Mouse (Mus musculus) midbrain, embryonic 11.5 days (tissue): ENCODE measurements around the gene Hist2h3c1. TPM values are rescaled to one million over a fixed set of nuclear protein-coding genes. Genes with fewer than 3 reads are reported as not detected.
A peak's percentile ranks its signal among the peaks of the same experiment; 100 is the strongest.
"Not testable (repeated sequence)": the region's sequence is repeated elsewhere in the genome, so short reads cannot be mapped to it uniquely, and the experiment has no call there.

Source experiments
- ATAC-seq: fragments of 200-750 bp; cut with Nextera tagmentation; 2 replicates; pipeline ENCODE4 v1.8.0; 2017; ENCODE audit warnings: moderate TSS enrichment, moderate library complexity; ENCODE audit not compliant: low FRiP score
- DNase-seq: peaks from one replicate; pipeline ENCODE4 v3.0.0; 2015; ENCODE audit warnings: low spot score; ENCODE audit errors: missing footprints
- H3K27ac ChIP-seq: fragments of 300-500 bp; sonication (generic); 2 replicates; pipeline ENCODE4 v1.5.1; 2014; ENCODE audit warnings: low read depth, low read length
- H3K27me3 ChIP-seq: fragments of 300-500 bp; sonication (generic); 2 replicates; pipeline ENCODE4 v1.6.1; 2014; ENCODE audit warnings: mild to moderate bottlenecking, low read length, moderate library complexity, mixed read lengths; ENCODE audit not compliant: control insufficient read depth, insufficient read depth
- H3K36me3 ChIP-seq: fragments of 300-500 bp; sonication (generic); 2 replicates; pipeline ENCODE4 v1.6.1; 2014; ENCODE audit warnings: mild to moderate bottlenecking, low read length, moderate library complexity, mixed read lengths; ENCODE audit not compliant: control insufficient read depth, insufficient read depth
- H3K4me1 ChIP-seq: fragments of 300-500 bp; sonication (generic); 2 replicates; pipeline ENCODE4 v1.6.1; 2014; ENCODE audit warnings: low read length; ENCODE audit not compliant: control insufficient read depth, insufficient read depth
- H3K4me2 ChIP-seq: fragments of 300-500 bp; sonication (generic); 2 replicates; pipeline ENCODE4 v1.6.1; 2014; ENCODE audit warnings: mild to moderate bottlenecking, moderate library complexity
- H3K4me3 ChIP-seq: fragments of 300-500 bp; sonication (generic); 2 replicates; pipeline ENCODE4 v1.5.1; 2014; ENCODE audit warnings: low read depth, low read length
- H3K9ac ChIP-seq: fragments of 300-500 bp; sonication (generic); 2 replicates; pipeline ENCODE4 v1.6.1; 2014; ENCODE audit warnings: low read length
- H3K9me3 ChIP-seq: fragments of 300-500 bp; sonication (generic); 2 replicates; pipeline ENCODE4 v1.6.1; 2016; ENCODE audit warnings: low read length; ENCODE audit not compliant: control insufficient read depth
- WGBS: fragments of 180-500 bp; shearing (Covaris S2); extraction: QIAGEN DNeasy Blood & Tissue Kit; methylation state at CpG from one replicate; pipeline ENCODE4 v1.1.7; 2014; 5-methylcytosine and 5-hydroxymethylcytosine counted together
- polyA plus RNA-seq: library from polyadenylated mRNA; unstranded; fragments of >200 nt; fragmentation: Nextera tagmentation; extraction: Ambion mirVana; gene quantifications from 2 replicates; pipeline ENCODE4 v1.2.1, GENCODE M21; 2014

Hist2h3c1 gene
- 1.1 and 2.7 TPM in 2 replicates for polyA plus RNA-seq

GRCm38 (mm10) chr3:96246427-96246856, at the start of gene Hist2h3c1:
Hist2h3c1 (plus strand) TSS chr3:96246685.
- not testable (repeated sequence) for H3K9me3 ChIP-seq, H3K36me3 ChIP-seq, H3K27me3 ChIP-seq, DNase-seq
- Histone ChIP-seq H3K4me1 (peaks cover 16% of the 10 kb centered on the region), H3K4me2 (peak within 1 kb of the TSS; percentile 59), H3K9ac (peak within 1 kb of the TSS; percentile 78), H3K4me3 (peak within 1 kb of the TSS; percentile 41), H3K27ac (peak within 1 kb of the TSS; percentile 82)
- peak; percentile 93 for ATAC-seq
- WGBS, result no CpG with 5 or more reads among the region's 47 CpGs

DNA sequence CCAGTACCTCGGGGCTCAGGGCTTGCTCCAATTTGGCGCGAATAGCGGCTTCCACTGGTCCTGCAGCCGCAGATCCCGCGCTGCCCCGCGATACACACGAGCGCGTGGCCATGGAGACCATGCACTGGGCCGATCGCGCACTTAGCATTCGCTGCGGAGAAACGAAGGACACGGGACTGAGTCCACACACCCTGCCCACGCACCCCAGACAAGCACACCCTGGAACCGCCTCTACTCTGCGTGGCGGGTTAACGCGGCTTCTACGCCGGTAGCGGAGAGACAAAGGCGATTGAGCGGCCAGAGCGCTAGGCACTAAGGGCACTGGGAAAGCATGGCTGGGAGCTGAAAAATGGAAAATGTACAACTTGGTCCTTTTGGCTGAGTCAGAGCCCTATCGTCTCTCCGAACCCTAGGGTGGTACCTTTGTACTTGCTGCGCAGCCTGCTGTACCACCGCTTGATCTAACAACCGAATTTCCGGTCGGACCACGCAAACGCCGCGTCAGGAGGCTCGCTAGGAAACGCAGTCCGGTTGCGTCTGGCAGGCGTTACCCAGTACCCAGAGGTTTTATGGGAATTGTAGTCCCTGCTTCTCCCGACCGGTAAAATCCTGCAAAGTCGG, 49.2 kb upstream of the Hist2h3c1 start:
- Histone ChIP-seq H3K4me1 (peaks cover 11% of the 10 kb centered on the region), H3K27me3 (no peaks in the 10 kb centered on the region), H3K9me3 (no peaks in the 10 kb centered on the region; the same call in 1 of the 2 replicates), H3K9ac (peak overlapping the region; percentile 96), H3K36me3 (no peaks in the 10 kb centered on the region; the same call in 1 of the 2 replicates), H3K27ac (peak overlapping the region; percentile 88), H3K4me3 (peak overlapping the region; percentile 62), H3K4me2 (peak overlapping the region; percentile 96)
- WGBS, result under 1% methylated on average over 50 of the region's 50 CpGs
- ATAC-seq (peak; percentile 95), DNase-seq (peak; percentile 98)

GRCm38 (mm10) chr3:96198181-96198580, 48.3 kb upstream of the Hist2h3c1 start:
- DNase-seq (peak; percentile 89), ATAC-seq (peak; percentile 1; the same call in 1 of the 2 replicates)
- H3K4me3 ChIP-seq, result peak overlapping the region; percentile 13; the same call in 1 of the 2 replicates
- peak overlapping the region; percentile 96 for H3K4me2 ChIP-seq
- H3K27ac ChIP-seq, result no peak overlapping the region
- H3K27me3 ChIP-seq, result no peaks in the 10 kb centered on the region
- no peaks in the 10 kb centered on the region; the same call in 1 of the 2 replicates for H3K36me3 ChIP-seq
- WGBS, result 11% methylated on average over 6 of the region's 6 CpGs
- no peaks in the 10 kb centered on the region; the same call in 1 of the 2 replicates for H3K9me3 ChIP-seq
- peaks cover 11% of the 10 kb centered on the region for H3K4me1 ChIP-seq
- H3K9ac ChIP-seq, result peak overlapping the region; percentile 52

DNA sequence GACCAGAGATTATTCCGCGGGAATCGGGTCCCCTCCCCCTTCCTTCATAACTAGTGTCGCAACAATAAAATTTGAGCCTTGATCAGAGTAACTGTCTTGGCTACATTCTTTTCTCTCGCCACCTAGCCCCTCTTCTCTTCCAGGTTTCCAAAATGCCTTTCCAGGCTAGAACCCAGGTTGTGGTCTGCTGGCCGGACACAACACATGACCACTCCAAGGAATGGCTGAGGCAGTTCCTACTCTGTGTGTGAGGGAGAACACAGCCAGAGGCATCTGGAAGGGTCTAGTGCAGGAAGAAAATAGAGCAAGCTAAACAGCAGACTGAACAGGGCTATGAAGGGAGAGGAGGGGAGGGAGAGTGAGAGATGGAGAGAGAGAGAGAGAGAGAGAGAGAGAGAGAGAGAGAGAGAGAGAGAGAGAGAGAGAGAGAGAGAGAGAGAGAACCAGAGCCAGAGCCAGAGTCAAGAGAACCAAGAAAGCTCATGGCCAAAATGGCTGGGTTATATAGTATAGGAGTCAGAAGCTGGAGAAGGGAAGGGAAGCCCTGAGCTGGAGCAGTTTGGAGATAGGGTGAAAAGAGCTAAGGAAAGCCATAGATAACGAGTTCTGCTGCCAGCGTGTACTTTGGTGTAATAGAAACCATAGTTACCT, 47.8 kb upstream of the Hist2h3c1 start:
- not testable (repeated sequence) for H3K27me3 ChIP-seq, H3K27ac ChIP-seq, DNase-seq, H3K36me3 ChIP-seq, ATAC-seq, H3K4me3 ChIP-seq, H3K9me3 ChIP-seq, H3K4me2 ChIP-seq, H3K9ac ChIP-seq
- 27% methylated on average over 6 of the region's 8 CpGs for WGBS
- H3K4me1 ChIP-seq, result peaks cover 11% of the 10 kb centered on the region

DNA sequence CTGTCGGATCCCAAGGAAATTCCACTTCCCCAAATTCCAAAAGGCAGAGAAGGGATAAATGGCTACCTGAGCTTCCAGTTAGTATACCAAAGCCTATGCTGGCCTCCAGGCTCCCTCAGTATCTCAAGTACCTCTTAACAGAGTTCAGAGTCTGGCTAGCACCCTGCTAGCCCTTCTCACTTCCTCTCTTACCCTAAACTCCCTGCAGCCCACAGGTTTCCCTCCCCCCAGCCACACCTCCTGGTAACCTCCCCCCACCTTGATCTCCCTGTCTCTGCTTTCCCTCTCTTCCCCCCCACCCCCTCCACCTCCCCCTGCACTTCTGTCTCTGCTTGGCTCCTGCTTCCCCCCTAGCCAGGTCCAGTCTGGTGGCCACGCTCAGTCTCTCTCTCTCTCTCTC, 46.8 kb upstream of the Hist2h3c1 start:
- H3K9ac ChIP-seq, result no peak overlapping the region
- H3K27ac ChIP-seq, result no peak overlapping the region
- ATAC-seq (no peak), DNase-seq (no peak)
- peaks cover 11% of the 10 kb centered on the region for H3K4me1 ChIP-seq
- WGBS, result 73% methylated on average over 2 of the region's 2 CpGs
- H3K9me3 ChIP-seq, result no peaks in the 10 kb centered on the region; the same call in 1 of the 2 replicates
- H3K27me3 ChIP-seq, result no peaks in the 10 kb centered on the region
- no peaks in the 10 kb centered on the region; the same call in 1 of the 2 replicates for H3K36me3 ChIP-seq
- no peak overlapping the region for H3K4me2 ChIP-seq
- H3K4me3 ChIP-seq, result no peak overlapping the region

DNA sequence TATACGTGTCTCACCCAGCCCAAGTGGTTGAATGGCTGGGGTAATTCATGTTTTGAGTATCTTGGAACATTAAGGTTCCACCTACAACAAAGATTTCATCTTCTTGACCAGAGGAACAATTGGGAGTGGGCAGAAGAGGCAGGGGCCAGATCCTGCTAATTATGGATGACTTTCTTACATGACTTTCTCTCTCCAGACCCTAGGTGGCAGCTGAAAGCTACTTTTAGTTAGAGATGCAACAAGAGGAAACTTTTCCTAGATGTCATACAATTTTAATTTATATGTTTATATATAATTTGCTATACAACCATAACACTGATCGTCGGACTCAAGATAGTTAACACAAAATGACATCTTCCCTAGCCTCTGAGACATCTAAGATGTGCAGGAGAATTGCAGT, 38.7 kb upstream of the Hist2h3c1 start:
- DNase-seq (no peak), ATAC-seq (no peak)
- Histone ChIP-seq H3K4me1 (no peaks in the 10 kb centered on the region), H3K4me3 (no peak overlapping the region), H3K4me2 (no peak overlapping the region), H3K27me3 (no peaks in the 10 kb centered on the region), H3K27ac (no peak overlapping the region), H3K9ac (no peak overlapping the region), H3K9me3 (no peaks in the 10 kb centered on the region), H3K36me3 (no peaks in the 10 kb centered on the region)
- 89% methylated on average over 3 of the region's 3 CpGs for WGBS

DNA sequence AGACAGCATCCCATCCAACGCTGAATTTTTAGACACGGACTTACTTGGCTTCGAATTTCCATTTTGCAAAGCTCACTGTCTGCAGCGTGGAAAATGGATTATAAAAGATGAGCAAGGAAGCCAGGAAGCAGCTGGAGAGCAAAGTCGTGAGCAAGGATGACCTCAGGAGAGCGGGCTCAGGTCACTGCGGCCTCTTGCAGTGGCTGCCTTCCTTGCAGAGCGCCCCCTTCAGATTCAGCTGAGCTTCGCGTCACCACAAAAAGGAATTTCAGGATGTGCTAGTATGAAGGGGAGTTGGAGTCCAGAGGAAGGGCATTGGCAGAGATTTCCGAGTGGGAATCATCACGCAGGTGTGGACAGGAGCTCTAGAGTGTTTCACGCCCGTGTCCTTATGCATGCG, 37.2 kb upstream of the Hist2h3c1 start:
- DNase-seq (no peak), ATAC-seq (no peak)
- H3K4me3 ChIP-seq, result no peak overlapping the region
- no peak overlapping the region for H3K4me2 ChIP-seq
- no peaks in the 10 kb centered on the region for H3K27me3 ChIP-seq
- no peaks in the 10 kb centered on the region for H3K4me1 ChIP-seq
- WGBS, result 18% methylated on average over 15 of the region's 15 CpGs
- no peak overlapping the region for H3K9ac ChIP-seq
- no peaks in the 10 kb centered on the region for H3K36me3 ChIP-seq
- H3K27ac ChIP-seq, result no peak overlapping the region
- no peaks in the 10 kb centered on the region for H3K9me3 ChIP-seq

- Histone ChIP-seq H3K27me3 (no peaks in the 10 kb centered on the region), H3K27ac (peak overlapping the region; percentile 96), H3K4me2 (peak overlapping the region; percentile 85), H3K36me3 (no peaks in the 10 kb centered on the region), H3K9ac (peak overlapping the region; percentile 94), H3K9me3 (no peaks in the 10 kb centered on the region), H3K4me1 (peaks cover 19% of the 10 kb centered on the region), H3K4me3 (peak overlapping the region; percentile 60)
- ATAC-seq, result peak; percentile 26; the same call in 1 of the 2 replicates
- DNase-seq, result peak; percentile 95
- under 1% methylated on average over 12 of the region's 12 CpGs for WGBS
Observed at GRCm38 (mm10) chr3:96219191-96219641, 27.3 kb upstream of the Hist2h3c1 start.

GRCm38 (mm10) chr3:96219661-96220130, 26.8 kb upstream of the Hist2h3c1 start, which contains the start of the genes Bola1 and Hist2h2ab:
Bola1 (minus strand) TSS chr3:96219709.
Hist2h2ab (plus strand) TSS chr3:96219865.
- Histone ChIP-seq H3K9ac (peak within 1 kb of the TSS; percentile 94), H3K36me3 (no peaks in the 10 kb centered on the region), H3K27me3 (no peaks in the 10 kb centered on the region), H3K4me3 (peak within 1 kb of the TSS; percentile 60), H3K9me3 (no peaks in the 10 kb centered on the region), H3K27ac (peak within 1 kb of the TSS; percentile 96), H3K4me2 (peak within 1 kb of the TSS; percentile 85), H3K4me1 (peaks cover 19% of the 10 kb centered on the region)
- ATAC-seq, result peak; percentile 89
- 0% methylated on average over 37 of the region's 37 CpGs for WGBS
- DNase-seq, result peak; percentile 98
